Mouse (Mus musculus): ENCODE results near the gene Psme2b. TPM values are rescaled to one million over a fixed set of nuclear protein-coding genes. Genes with fewer than 3 reads are reported as not detected.
"Not testable (repeated sequence)": the region's sequence is repeated elsewhere in the genome, so short reads cannot be mapped to it uniquely, and the experiment has no call there.

Gene Psme2b
- 3.5 and 6.6 TPM in 2 replicates for polyA plus RNA-seq (2015; fragmentation: Nextera tagmentation; extraction: Ambion mirVana)

DNA sequence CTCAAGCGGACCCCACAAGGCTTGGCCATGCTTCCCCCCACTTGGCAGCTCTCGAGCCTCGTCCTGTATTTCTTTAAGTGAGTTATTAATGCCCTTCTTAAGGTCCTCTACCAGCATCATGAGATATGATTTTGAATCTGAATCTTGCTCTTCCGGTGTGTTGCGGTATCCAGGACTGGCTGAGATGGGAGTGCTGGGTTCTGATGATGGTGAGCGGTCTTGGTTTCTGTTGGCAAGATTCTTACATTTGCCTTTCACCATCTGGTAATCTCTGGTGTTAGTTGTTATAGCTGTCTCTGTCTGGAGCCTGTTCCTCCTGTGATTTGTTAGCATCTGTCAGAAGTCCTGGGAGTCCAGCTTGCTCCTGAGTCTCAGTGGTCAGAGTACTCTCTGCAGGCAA is at the start of gene Psme2b:
Psme2b (minus strand) TSS at position 101 of the 400 bp plus-strand sequence.
- not testable (repeated sequence) for H3K4me3 ChIP-seq (ENCODE audit: low read length); H3K36me3 ChIP-seq (ENCODE audit: control insufficient read depth, insufficient read depth, low read length); ATAC-seq (ENCODE audit: low read depth); H3K4me2 ChIP-seq (ENCODE audit: low read depth, low read length); H3K4me1 ChIP-seq (replicated peaks; ENCODE audit: control insufficient read depth, insufficient read depth, low read length); H3K9ac ChIP-seq (ENCODE audit: low read length); H3K27ac ChIP-seq (ENCODE audit: low read length); H3K27me3 ChIP-seq (ENCODE audit: control insufficient read depth, insufficient read depth, low read depth, low read length); H3K9me3 ChIP-seq (ENCODE audit: control insufficient read depth, low read length)
- WGBS: 89% methylated on average over 6 of the region's 6 CpGs

DNA sequence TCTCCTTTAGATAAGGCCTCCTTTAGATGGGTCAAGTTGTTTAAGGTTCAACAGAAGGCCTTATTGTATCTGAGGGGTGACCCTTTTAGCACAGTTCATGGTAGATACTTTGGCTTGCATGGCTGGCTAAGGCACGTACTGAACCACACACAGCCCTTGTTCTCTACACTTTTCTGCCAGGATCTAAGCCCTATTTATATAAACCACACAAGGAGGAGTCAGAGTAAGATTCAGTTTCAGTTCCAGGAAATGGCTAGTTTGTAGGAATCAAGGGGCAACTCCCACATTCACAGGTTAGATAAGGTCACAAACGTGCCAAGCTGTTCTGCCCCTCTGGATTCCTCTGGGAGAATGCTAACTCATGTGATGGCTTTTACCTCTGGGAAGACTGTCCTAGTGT is 48.0 kb upstream of the Psme2b start, which contains the start of gene Tgtp1:
Tgtp1 (minus strand) TSS at position 155 of the 400 bp plus-strand sequence.
- WGBS: 21% methylated on average over 2 of the region's 2 CpGs
- H3K9ac ChIP-seq (ENCODE audit: low read length); H3K4me1 ChIP-seq (replicated peaks; ENCODE audit: control insufficient read depth, insufficient read depth, low read length); H3K4me3 ChIP-seq (ENCODE audit: low read length); H3K4me2 ChIP-seq (ENCODE audit: low read depth, low read length); H3K9me3 ChIP-seq (ENCODE audit: control insufficient read depth, low read length); H3K27me3 ChIP-seq (ENCODE audit: control insufficient read depth, insufficient read depth, low read depth, low read length); H3K36me3 ChIP-seq (ENCODE audit: control insufficient read depth, insufficient read depth, low read length): not testable (repeated sequence)
- peak; percentile 67 for ATAC-seq (ENCODE audit: low read depth)
- H3K27ac ChIP-seq (ENCODE audit: low read length): peak within 1 kb of the TSS; percentile 33

DNA sequence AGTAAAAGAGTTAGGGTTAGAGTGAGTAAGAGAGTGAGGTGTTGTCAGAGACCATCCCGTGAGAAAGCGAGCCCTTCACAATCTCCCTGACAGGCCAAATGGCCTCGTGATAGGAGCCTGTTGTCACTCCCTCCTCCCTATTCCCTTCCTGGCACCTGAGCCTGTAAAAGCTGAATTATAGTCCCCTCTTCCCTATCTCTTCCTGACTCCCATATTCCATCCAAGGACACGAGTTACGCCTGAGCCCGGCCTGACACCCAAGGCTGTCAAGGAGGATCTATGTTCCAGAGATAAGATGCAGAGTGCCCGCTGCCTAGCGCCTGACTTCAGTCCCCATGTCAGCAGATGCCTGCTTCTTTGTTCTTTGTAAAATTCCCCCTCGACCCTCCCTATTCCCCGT is 47.3 kb upstream of the Psme2b start:
- H3K4me2 ChIP-seq (ENCODE audit: low read depth, low read length); H3K36me3 ChIP-seq (ENCODE audit: control insufficient read depth, insufficient read depth, low read length); H3K9me3 ChIP-seq (ENCODE audit: control insufficient read depth, low read length); H3K4me3 ChIP-seq (ENCODE audit: low read length); ATAC-seq (ENCODE audit: low read depth); H3K27ac ChIP-seq (ENCODE audit: low read length); H3K4me1 ChIP-seq (replicated peaks; ENCODE audit: control insufficient read depth, insufficient read depth, low read length); H3K9ac ChIP-seq (ENCODE audit: low read length); H3K27me3 ChIP-seq (ENCODE audit: control insufficient read depth, insufficient read depth, low read depth, low read length): not testable (repeated sequence)
- 23% methylated on average over 10 of the region's 10 CpGs for WGBS

DNA sequence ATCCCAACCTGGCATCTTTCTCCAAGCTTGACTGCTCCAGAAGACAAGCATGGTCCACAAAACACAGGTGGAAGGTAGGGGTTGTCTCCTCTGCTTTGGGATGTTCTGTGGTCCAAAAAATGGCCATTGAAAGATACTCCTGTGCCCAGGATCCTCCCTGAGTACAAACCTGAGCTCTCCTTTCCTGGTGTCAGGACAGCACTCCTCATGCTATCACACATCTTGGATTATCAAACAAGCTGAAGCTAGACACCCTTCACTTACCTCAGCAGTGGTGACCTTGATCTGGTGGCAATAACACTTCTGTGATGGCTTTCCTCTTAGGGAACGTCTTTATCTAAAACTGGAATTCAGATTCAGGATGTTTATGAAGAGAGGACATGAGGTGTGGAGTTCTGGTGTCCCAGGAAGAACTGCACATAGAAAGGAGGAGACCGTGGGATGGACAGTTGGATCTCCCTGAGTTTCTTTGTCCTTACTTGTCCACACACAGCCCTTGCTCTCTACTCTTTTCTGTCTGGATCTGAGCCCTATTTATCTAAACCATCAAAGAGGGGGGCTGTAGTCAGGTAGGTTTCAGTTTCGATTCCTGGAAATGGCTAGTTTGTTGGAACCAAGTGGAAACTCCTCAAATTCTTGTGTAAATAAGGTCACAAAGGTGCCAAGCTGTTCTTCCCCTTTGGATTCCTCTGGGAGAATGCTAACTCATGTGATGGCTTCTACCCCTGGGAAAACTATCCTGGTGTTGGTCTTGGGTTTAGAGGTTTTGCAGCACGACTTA is 45.9 kb upstream of the Psme2b start, which contains the start of gene Gm12185:
Gm12185 (minus strand) TSS at position 487 of the 781 bp plus-strand sequence.
- H3K4me3 ChIP-seq (ENCODE audit: low read length); H3K9ac ChIP-seq (ENCODE audit: low read length); H3K4me2 ChIP-seq (ENCODE audit: low read depth, low read length); H3K9me3 ChIP-seq (ENCODE audit: control insufficient read depth, low read length); H3K4me1 ChIP-seq (replicated peaks; ENCODE audit: control insufficient read depth, insufficient read depth, low read length); H3K27me3 ChIP-seq (ENCODE audit: control insufficient read depth, insufficient read depth, low read depth, low read length); ATAC-seq (ENCODE audit: low read depth); H3K36me3 ChIP-seq (ENCODE audit: control insufficient read depth, insufficient read depth, low read length); H3K27ac ChIP-seq (ENCODE audit: low read length): not testable (repeated sequence)
- 33% methylated on average over 4 of the region's 4 CpGs for WGBS

DNA sequence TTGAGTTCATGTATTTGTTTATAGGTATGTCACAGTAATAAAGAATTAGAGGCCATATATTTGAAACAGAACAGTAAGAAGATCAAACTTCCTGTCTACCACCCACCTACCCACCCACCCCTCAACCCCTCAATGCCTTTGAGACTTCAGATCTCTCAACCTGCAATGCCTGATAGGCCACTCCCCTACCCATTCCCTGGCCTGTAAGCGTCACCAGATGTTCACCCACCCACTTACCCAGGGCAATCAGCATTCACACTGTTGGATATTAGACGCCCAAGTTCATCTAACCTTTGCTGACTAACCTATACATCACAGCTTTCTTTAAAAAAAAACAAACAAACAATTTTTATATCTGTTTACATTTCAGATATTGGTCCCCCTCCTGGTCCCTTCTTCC is 44.0 kb upstream of the Psme2b start:
- not testable (repeated sequence) for ATAC-seq (ENCODE audit: low read depth); H3K4me3 ChIP-seq (ENCODE audit: low read length)
- WGBS: 72% methylated on average over 2 of the region's 2 CpGs

DNA sequence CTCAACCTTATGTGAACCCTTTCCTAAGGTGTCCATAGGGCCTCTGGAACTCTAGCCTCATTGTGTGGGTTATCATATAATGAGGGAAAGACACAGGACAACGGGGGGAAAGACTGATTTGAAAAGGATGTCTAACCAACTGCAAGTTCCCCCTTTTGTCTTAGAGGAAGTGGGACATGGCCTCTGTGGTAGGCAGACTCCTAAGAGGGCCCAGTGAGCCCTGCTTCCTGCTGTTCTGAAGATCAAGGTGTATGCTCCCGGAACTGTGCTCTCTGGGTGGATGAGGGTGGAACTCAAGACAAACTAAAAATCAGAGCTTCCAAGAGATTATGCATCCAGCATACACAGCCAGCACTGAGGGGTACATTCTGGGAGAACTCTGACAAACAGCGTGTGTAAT is 42.2 kb upstream of the Psme2b start:
- H3K4me1 ChIP-seq (replicated peaks; ENCODE audit: control insufficient read depth, insufficient read depth, low read length); H3K9me3 ChIP-seq (ENCODE audit: control insufficient read depth, low read length); H3K27ac ChIP-seq (ENCODE audit: low read length); H3K27me3 ChIP-seq (ENCODE audit: control insufficient read depth, insufficient read depth, low read depth, low read length); H3K4me2 ChIP-seq (ENCODE audit: low read depth, low read length); H3K36me3 ChIP-seq (ENCODE audit: control insufficient read depth, insufficient read depth, low read length); ATAC-seq (ENCODE audit: low read depth); H3K4me3 ChIP-seq (ENCODE audit: low read length); H3K9ac ChIP-seq (ENCODE audit: low read length): not testable (repeated sequence)
- 70% methylated on average over 2 of the region's 3 CpGs for WGBS

More for the DNA sequence above, 44.0 kb upstream of the Psme2b start:
- H3K9ac ChIP-seq (ENCODE audit: low read length); H3K27me3 ChIP-seq (ENCODE audit: control insufficient read depth, insufficient read depth, low read depth, low read length); H3K4me2 ChIP-seq (ENCODE audit: low read depth, low read length); H3K36me3 ChIP-seq (ENCODE audit: control insufficient read depth, insufficient read depth, low read length); H3K9me3 ChIP-seq (ENCODE audit: control insufficient read depth, low read length); H3K4me1 ChIP-seq (replicated peaks; ENCODE audit: control insufficient read depth, insufficient read depth, low read length); H3K27ac ChIP-seq (ENCODE audit: low read length): not testable (repeated sequence)

- H3K36me3 ChIP-seq (ENCODE audit: control insufficient read depth, insufficient read depth, low read length); H3K9me3 ChIP-seq (ENCODE audit: control insufficient read depth, low read length); H3K27ac ChIP-seq (ENCODE audit: low read length); H3K4me2 ChIP-seq (ENCODE audit: low read depth, low read length); H3K4me3 ChIP-seq (ENCODE audit: low read length); H3K27me3 ChIP-seq (ENCODE audit: control insufficient read depth, insufficient read depth, low read depth, low read length); H3K9ac ChIP-seq (ENCODE audit: low read length); H3K4me1 ChIP-seq (replicated peaks; ENCODE audit: control insufficient read depth, insufficient read depth, low read length): not testable (repeated sequence)
- 0 out of 2 replicates have a peak, but pooled peaks have one; percentile 49 for ATAC-seq (ENCODE audit: low read depth)
- WGBS: no CpG with 5 or more reads among the region's 3 CpGs
These were observed 36.9 kb upstream of the Psme2b start for GRCm38 (mm10) chr11:48982848-48983247.

- WGBS: no CpG with 5 or more reads among the region's 5 CpGs
These were observed 34.1 kb upstream of the Psme2b start for GRCm38 (mm10) chr11:48980052-48980451.

GRCm38 (mm10) chr11:48979251-48979650 is 33.3 kb upstream of the Psme2b start, which contains the start of gene 9930111J21Rik1:
TSS of gene 9930111J21Rik1 (minus strand) at chr11:48979398.
- not testable (repeated sequence) for H3K4me1 ChIP-seq (replicated peaks; ENCODE audit: control insufficient read depth, insufficient read depth, low read length); H3K4me3 ChIP-seq (ENCODE audit: low read length); H3K27ac ChIP-seq (ENCODE audit: low read length); H3K27me3 ChIP-seq (ENCODE audit: control insufficient read depth, insufficient read depth, low read depth, low read length); H3K9me3 ChIP-seq (ENCODE audit: control insufficient read depth, low read length); H3K36me3 ChIP-seq (ENCODE audit: control insufficient read depth, insufficient read depth, low read length); H3K9ac ChIP-seq (ENCODE audit: low read length); H3K4me2 ChIP-seq (ENCODE audit: low read depth, low read length)
- no CpG with 5 or more reads among the region's 3 CpGs for WGBS
- peak; percentile 38; the same call in 1 of the 2 replicates for ATAC-seq (ENCODE audit: low read depth)

More at GRCm38 (mm10) chr11:48980052-48980451, 34.1 kb upstream of the Psme2b start:
- not testable (repeated sequence) for H3K27ac ChIP-seq (ENCODE audit: low read length); H3K4me2 ChIP-seq (ENCODE audit: low read depth, low read length); H3K9ac ChIP-seq (ENCODE audit: low read length); ATAC-seq (ENCODE audit: low read depth); H3K36me3 ChIP-seq (ENCODE audit: control insufficient read depth, insufficient read depth, low read length); H3K4me1 ChIP-seq (replicated peaks; ENCODE audit: control insufficient read depth, insufficient read depth, low read length); H3K27me3 ChIP-seq (ENCODE audit: control insufficient read depth, insufficient read depth, low read depth, low read length); H3K4me3 ChIP-seq (ENCODE audit: low read length); H3K9me3 ChIP-seq (ENCODE audit: control insufficient read depth, low read length)

Measured in lung, embryonic 16.5 days (tissue).